Mouse (Mus musculus) small intestine, adult 2 months (tissue): ENCODE results near the gene Nin.

Experiments
- CTCF ChIP-seq: fragments of 200-500 bp; IDR thresholded peaks from 2 replicates; pipeline ENCODE4 v1.5.1; 2012; ENCODE audit warnings: low read depth, mild to moderate bottlenecking, control low read depth, inconsistent platforms, low read length, moderate library complexity, mixed read lengths; ENCODE audit not compliant: insufficient replicate concordance, insufficient read length; ENCODE audit errors: extremely low read depth
- POLR2A ChIP-seq: fragments of 200-500 bp; IDR thresholded peaks from 2 replicates; pipeline ENCODE4 v1.6.1; 2012; ENCODE audit warnings: low read depth, mild to moderate bottlenecking, control low read depth, inconsistent platforms, low read length, moderate library complexity

DNA sequence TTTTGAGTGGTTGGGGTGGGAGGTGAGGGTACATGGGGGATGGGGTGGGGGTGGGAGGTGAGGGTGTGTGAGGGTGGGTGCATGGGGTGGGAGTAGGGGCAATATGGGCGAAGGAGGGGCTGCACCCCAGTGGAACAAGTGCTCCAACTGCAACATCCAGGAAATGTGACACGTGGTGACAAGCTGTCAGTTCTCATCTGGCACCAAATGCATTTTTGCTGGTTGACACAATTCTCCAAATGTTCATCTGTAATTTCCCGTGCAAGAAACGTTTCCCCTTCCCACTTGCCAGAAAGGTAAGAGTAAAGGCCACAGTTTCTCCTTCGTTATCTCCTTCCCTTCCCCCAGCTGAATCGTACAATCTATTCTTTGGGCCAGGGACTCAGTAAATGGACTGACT lies 7.6 kb downstream of the Nin start:
- TF ChIP-seq POLR2A (no peak), CTCF (no peak)
